Mouse (Mus musculus): Measurements from ENCODE around the gene Tbc1d22a.

- TF ChIP-seq POLR2A (IDR thresholded peaks at IDR 0.05; ENCODE audit: control insufficient read depth, extremely low read depth, insufficient read depth, low read length, poor library complexity) (no peak), CTCF (IDR thresholded peaks at IDR 0.05; ENCODE audit: borderline replicate concordance, control insufficient read depth, extremely low read depth, insufficient read depth, low read length, poor library complexity) (no peak)
Measured at GRCm38 (mm10) chr15:86415951-86416350, 201.7 kb downstream of the Tbc1d22a start.

All from thymus, adult 2 months (tissue).